Mouse (Mus musculus) forebrain, embryonic 13.5 days (tissue): ENCODE measurements around the gene Apol7c. TPM values are rescaled to one million over a fixed set of nuclear protein-coding genes. Genes with fewer than 3 reads are reported as not detected.
"Not testable (repeated sequence)": the region's sequence is repeated elsewhere in the genome, so short reads cannot be mapped to it uniquely, and the experiment has no call there.

Experiments
- ATAC-seq: fragments of 200-750 bp; cut with Nextera tagmentation; 2 replicates; pipeline ENCODE4 v1.8.0; 2017
- H3K27ac ChIP-seq: fragments of 300-500 bp; sonication (generic); 2 replicates; pipeline ENCODE4 v1.5.1; 2015; ENCODE audit warnings: inconsistent platforms, mild to moderate bottlenecking, moderate library complexity
- H3K27me3 ChIP-seq: fragments of 300-500 bp; sonication (generic); 2 replicates; pipeline ENCODE4 v1.6.1; 2015; ENCODE audit warnings: mild to moderate bottlenecking, inconsistent platforms
- H3K36me3 ChIP-seq: fragments of 300-500 bp; sonication (generic); 2 replicates; pipeline ENCODE4 v1.6.1; 2015; ENCODE audit warnings: mild to moderate bottlenecking, inconsistent platforms; ENCODE audit not compliant: poor library complexity, severe bottlenecking
- H3K4me1 ChIP-seq: fragments of 300-500 bp; sonication (generic); 2 replicates; pipeline ENCODE4 v1.6.1; 2015; ENCODE audit warnings: inconsistent platforms
- H3K4me2 ChIP-seq: fragments of 300-500 bp; sonication (generic); 2 replicates; pipeline ENCODE4 v1.6.1; 2015; ENCODE audit warnings: inconsistent platforms, mild to moderate bottlenecking, moderate library complexity
- H3K4me3 ChIP-seq: fragments of 300-500 bp; sonication (generic); 2 replicates; pipeline ENCODE4 v1.5.1; 2015; ENCODE audit warnings: mild to moderate bottlenecking, inconsistent platforms
- H3K9ac ChIP-seq: fragments of 300-500 bp; sonication (generic); 2 replicates; pipeline ENCODE4 v1.6.1; 2015; ENCODE audit warnings: mild to moderate bottlenecking, inconsistent platforms
- H3K9me3 ChIP-seq: fragments of 300-500 bp; sonication (generic); replicated peaks from 2 replicates; pipeline ENCODE4 v1.6.1; 2016; ENCODE audit warnings: inconsistent platforms
- WGBS: fragments of 180-500 bp; shearing (Covaris S2); methylation state at CpG from one replicate; pipeline ENCODE4 v1.1.7; 2015; 5-methylcytosine and 5-hydroxymethylcytosine counted together
- polyA plus RNA-seq: library from polyadenylated mRNA; unstranded; fragments of >200 nt; fragmentation: Nextera tagmentation; extraction: Ambion mirVana; gene quantifications from 2 replicates; pipeline ENCODE4 v1.2.1, GENCODE M21; 2015

The Apol7c gene
- polyA plus RNA-seq, 1 experiment from 2014 or later = not detected

GRCm38 (mm10) chr15:77476693-77477092 lies 56.4 kb downstream of the Apol7c start, which contains the start of gene Apol10a:
Gene Apol10a (plus strand): TSS chr15:77477047.
- not testable (repeated sequence) for H3K27me3 ChIP-seq, H3K9ac ChIP-seq, H3K4me2 ChIP-seq, H3K9me3 ChIP-seq, H3K4me1 ChIP-seq, H3K4me3 ChIP-seq, H3K36me3 ChIP-seq, ATAC-seq, H3K27ac ChIP-seq
- WGBS = 82% methylated on average over 2 of the region's 2 CpGs

Other genes with a start within 250 kb of the Apol7c start
- 116 and 122 TPM in 2 replicates for gene Rbfox2, start 226.3 kb downstream of the Apol7c start, polyA plus RNA-seq
- gene Apol7a, start 134.2 kb downstream of the Apol7c start, polyA plus RNA-seq = not detected in 2 replicates
- not detected in 2 replicates for gene Apol9a, start 122.2 kb downstream of the Apol7c start, polyA plus RNA-seq
- gene Apol7b, start 85.8 kb downstream of the Apol7c start, polyA plus RNA-seq = not detected in 2 replicates
- not detected in 2 replicates for gene Apol10a, start 56.3 kb downstream of the Apol7c start, polyA plus RNA-seq
- gene Apol11a, start 25.0 kb downstream of the Apol7c start, polyA plus RNA-seq = not detected in 2 replicates
- not detected in 2 replicates for gene 1700025B11Rik, start 28.6 kb upstream of the Apol7c start, polyA plus RNA-seq
- 0.09 TPM in 1 of 2 replicates, not detected in the other for gene Apol10b, start 62.8 kb upstream of the Apol7c start, polyA plus RNA-seq
- gene Gm36245, start 65.9 kb upstream of the Apol7c start, polyA plus RNA-seq = not detected in 2 replicates
- gene Apol11b, start 110.0 kb upstream of the Apol7c start, polyA plus RNA-seq = 0.11 TPM in 1 of 2 replicates, not detected in the other
- gene Apol7e, start 165.5 kb upstream of the Apol7c start, polyA plus RNA-seq = not detected in 2 replicates
- not detected in 2 replicates for gene Apol9b, start 195.7 kb upstream of the Apol7c start, polyA plus RNA-seq
- gene Apol8, start 223.7 kb upstream of the Apol7c start, polyA plus RNA-seq = 0.08 TPM in 1 of 2 replicates, not detected in the other